Mouse (Mus musculus) megakaryocyte-erythroid progenitor cell, adult 5-6 weeks (primary cell): ENCODE data around the gene B3galt6. TPM values are rescaled to one million over a fixed set of nuclear protein-coding genes. Genes with fewer than 3 reads are reported as not detected.

Experiments
- total RNA-seq, 2 experiments: library from RNA; stranded (forward) in 1 of 2; stranded (reverse) in 1 of 2; fragments of 200-1000, 215-1000 nt in 1 of 2; fragments of >200 nt in 1 of 2; fragmentation: Nextera tagmentation in 1 of 2; gene quantifications; 2 replicates each; pipeline ENCODE4 v1.2.3; 2014 to 2017

The B3galt6 gene
- total RNA-seq, 2 experiments from 2014 or later = 9.4 to 11.0 TPM

Other genes with a start within 250 kb of the B3galt6 start
- 123 and 206 TPM in 2 replicates for gene Atad3a, start 231.6 kb downstream of the B3galt6 start, total RNA-seq (2014; fragmentation: Nextera tagmentation)
- 95.3 and 123 TPM in 2 replicates for gene Atad3a, start 231.6 kb downstream of the B3galt6 start, total RNA-seq (2017)
- gene Vwa1, start 218.0 kb downstream of the B3galt6 start, total RNA-seq (2014; fragmentation: Nextera tagmentation) = not detected in 2 replicates
- 0.08 and 0.19 TPM in 2 replicates for gene Vwa1, start 218.0 kb downstream of the B3galt6 start, total RNA-seq (2017)
- not detected in 2 replicates for gene Tmem88b, start 206.8 kb downstream of the B3galt6 start, total RNA-seq (2014; fragmentation: Nextera tagmentation)
- gene Tmem88b, start 206.8 kb downstream of the B3galt6 start, total RNA-seq (2017) = 0.09 TPM in 1 of 2 replicates, not detected in the other
- gene Ankrd65, start 202.2 kb downstream of the B3galt6 start, total RNA-seq (2014; fragmentation: Nextera tagmentation) = not detected in 2 replicates
- not detected in 2 replicates for gene Ankrd65, start 202.2 kb downstream of the B3galt6 start, total RNA-seq (2017)
- gene Mrpl20, start 189.8 kb downstream of the B3galt6 start, total RNA-seq (2014; fragmentation: Nextera tagmentation) = 189 and 239 TPM in 2 replicates
- gene Mrpl20, start 189.8 kb downstream of the B3galt6 start, total RNA-seq (2017) = 78.5 and 90.1 TPM in 2 replicates
- gene Ccnl2, start 180.2 kb downstream of the B3galt6 start, total RNA-seq (2014; fragmentation: Nextera tagmentation) = 108 and 141 TPM in 2 replicates
- gene Ccnl2, start 180.2 kb downstream of the B3galt6 start, total RNA-seq (2017) = 86.9 and 94.2 TPM in 2 replicates
- 108 and 182 TPM in 2 replicates for gene Aurkaip1, start 161.4 kb downstream of the B3galt6 start, total RNA-seq (2014; fragmentation: Nextera tagmentation)
- gene Aurkaip1, start 161.4 kb downstream of the B3galt6 start, total RNA-seq (2017) = 127 and 137 TPM in 2 replicates
- gene Mxra8, start 153.0 kb downstream of the B3galt6 start, total RNA-seq (2014; fragmentation: Nextera tagmentation) = not detected in 2 replicates
- gene Mxra8, start 153.0 kb downstream of the B3galt6 start, total RNA-seq (2017) = not detected in 2 replicates
- gene Dvl1, start 145.2 kb downstream of the B3galt6 start, total RNA-seq (2014; fragmentation: Nextera tagmentation) = 24.2 and 49.5 TPM in 2 replicates
- 11.1 and 16.2 TPM in 2 replicates for gene Dvl1, start 145.2 kb downstream of the B3galt6 start, total RNA-seq (2017)
- 1.2 TPM in 1 of 2 replicates, not detected in the other for gene Tas1r3, start 129.3 kb downstream of the B3galt6 start, total RNA-seq (2014; fragmentation: Nextera tagmentation)
- 0.19 TPM in 1 of 2 replicates, not detected in the other for gene Tas1r3, start 129.3 kb downstream of the B3galt6 start, total RNA-seq (2017)
- gene Cptp, start 123.2 kb downstream of the B3galt6 start, total RNA-seq (2014; fragmentation: Nextera tagmentation) = 8.2 and 13.3 TPM in 2 replicates
- gene Cptp, start 123.2 kb downstream of the B3galt6 start, total RNA-seq (2017) = 6.4 and 8.2 TPM in 2 replicates
- gene Ints11, start 123.1 kb downstream of the B3galt6 start, total RNA-seq (2014; fragmentation: Nextera tagmentation) = 49.7 and 65.3 TPM in 2 replicates
- 31.3 and 34.2 TPM in 2 replicates for gene Ints11, start 123.1 kb downstream of the B3galt6 start, total RNA-seq (2017)
- 24.6 and 44.0 TPM in 2 replicates for gene Pusl1, start 100.9 kb downstream of the B3galt6 start, total RNA-seq (2014; fragmentation: Nextera tagmentation)
- 32.7 and 40.2 TPM in 2 replicates for gene Pusl1, start 100.9 kb downstream of the B3galt6 start, total RNA-seq (2017)
- gene Acap3, start 100.8 kb downstream of the B3galt6 start, total RNA-seq (2014; fragmentation: Nextera tagmentation) = 25.4 and 27.8 TPM in 2 replicates
- gene Acap3, start 100.8 kb downstream of the B3galt6 start, total RNA-seq (2017) = 9.0 and 23.4 TPM in 2 replicates
- 76.0 and 111 TPM in 2 replicates for gene Ube2j2, start 48.8 kb downstream of the B3galt6 start, total RNA-seq (2014; fragmentation: Nextera tagmentation)
- gene Ube2j2, start 48.8 kb downstream of the B3galt6 start, total RNA-seq (2017) = 133 and 145 TPM in 2 replicates
- 923 and 965 TPM in 2 replicates for gene C1qtnf12, start 30.3 kb downstream of the B3galt6 start, total RNA-seq (2014; fragmentation: Nextera tagmentation)
- gene C1qtnf12, start 30.3 kb downstream of the B3galt6 start, total RNA-seq (2017) = 161 and 357 TPM in 2 replicates
- 48.2 and 74.4 TPM in 2 replicates for gene Sdf4, start 223 bp upstream of the B3galt6 start, total RNA-seq (2014; fragmentation: Nextera tagmentation)
- 137 and 143 TPM in 2 replicates for gene Sdf4, start 223 bp upstream of the B3galt6 start, total RNA-seq (2017)
- 2.5 and 6.9 TPM in 2 replicates for gene Tnfrsf4, start 21.2 kb upstream of the B3galt6 start, total RNA-seq (2014; fragmentation: Nextera tagmentation)
- gene Tnfrsf4, start 21.2 kb upstream of the B3galt6 start, total RNA-seq (2017) = 1.8 and 5.6 TPM in 2 replicates
- gene Tnfrsf18, start 33.5 kb upstream of the B3galt6 start, total RNA-seq (2014; fragmentation: Nextera tagmentation) = 3.7 and 7.5 TPM in 2 replicates
- 2.6 and 7.0 TPM in 2 replicates for gene Tnfrsf18, start 33.5 kb upstream of the B3galt6 start, total RNA-seq (2017)
- not detected in 2 replicates for gene Ttll10, start 66.8 kb upstream of the B3galt6 start, total RNA-seq (2014; fragmentation: Nextera tagmentation)
- not detected in 2 replicates for gene Ttll10, start 66.8 kb upstream of the B3galt6 start, total RNA-seq (2017)
- gene 9430015G10Rik, start 117.3 kb upstream of the B3galt6 start, total RNA-seq (2014; fragmentation: Nextera tagmentation) = 42.9 and 43.3 TPM in 2 replicates
- 33.9 and 38.2 TPM in 2 replicates for gene 9430015G10Rik, start 117.3 kb upstream of the B3galt6 start, total RNA-seq (2017)
- 1.1 TPM in 1 of 2 replicates, not detected in the other for gene Rnf223, start 137.9 kb upstream of the B3galt6 start, total RNA-seq (2014; fragmentation: Nextera tagmentation)
- not detected in 2 replicates for gene Rnf223, start 137.9 kb upstream of the B3galt6 start, total RNA-seq (2017)
- 7.8 and 8.9 TPM in 2 replicates for gene Agrn, start 204.8 kb upstream of the B3galt6 start, total RNA-seq (2014; fragmentation: Nextera tagmentation)
- 3.3 TPM in 2 replicates for gene Agrn, start 204.8 kb upstream of the B3galt6 start, total RNA-seq (2017)
- 0.66 and 3.4 TPM in 2 replicates for gene Isg15, start 208.2 kb upstream of the B3galt6 start, total RNA-seq (2014; fragmentation: Nextera tagmentation)
- gene Isg15, start 208.2 kb upstream of the B3galt6 start, total RNA-seq (2017) = 3.2 and 5.6 TPM in 2 replicates
- 0.55 TPM in 1 of 2 replicates, not detected in the other for gene AW011738, start 210.7 kb upstream of the B3galt6 start, total RNA-seq (2014; fragmentation: Nextera tagmentation)
- 0.38 and 1.2 TPM in 2 replicates for gene AW011738, start 210.7 kb upstream of the B3galt6 start, total RNA-seq (2017)
- not detected in 2 replicates for gene Perm1, start 223.2 kb upstream of the B3galt6 start, total RNA-seq (2014; fragmentation: Nextera tagmentation)
- gene Perm1, start 223.2 kb upstream of the B3galt6 start, total RNA-seq (2017) = not detected in 2 replicates
- gene Plekhn1, start 242.2 kb upstream of the B3galt6 start, total RNA-seq (2014; fragmentation: Nextera tagmentation) = 16.9 and 31.4 TPM in 2 replicates
- 8.7 and 11.7 TPM in 2 replicates for gene Plekhn1, start 242.2 kb upstream of the B3galt6 start, total RNA-seq (2017)
- 160 TPM in 2 replicates for gene Noc2l, start 243.4 kb upstream of the B3galt6 start, total RNA-seq (2014; fragmentation: Nextera tagmentation)
- 148 and 207 TPM in 2 replicates for gene Noc2l, start 243.4 kb upstream of the B3galt6 start, total RNA-seq (2017)